ENCODE assay signal across 11 mouse cellular contexts in the genomic region with DNA sequence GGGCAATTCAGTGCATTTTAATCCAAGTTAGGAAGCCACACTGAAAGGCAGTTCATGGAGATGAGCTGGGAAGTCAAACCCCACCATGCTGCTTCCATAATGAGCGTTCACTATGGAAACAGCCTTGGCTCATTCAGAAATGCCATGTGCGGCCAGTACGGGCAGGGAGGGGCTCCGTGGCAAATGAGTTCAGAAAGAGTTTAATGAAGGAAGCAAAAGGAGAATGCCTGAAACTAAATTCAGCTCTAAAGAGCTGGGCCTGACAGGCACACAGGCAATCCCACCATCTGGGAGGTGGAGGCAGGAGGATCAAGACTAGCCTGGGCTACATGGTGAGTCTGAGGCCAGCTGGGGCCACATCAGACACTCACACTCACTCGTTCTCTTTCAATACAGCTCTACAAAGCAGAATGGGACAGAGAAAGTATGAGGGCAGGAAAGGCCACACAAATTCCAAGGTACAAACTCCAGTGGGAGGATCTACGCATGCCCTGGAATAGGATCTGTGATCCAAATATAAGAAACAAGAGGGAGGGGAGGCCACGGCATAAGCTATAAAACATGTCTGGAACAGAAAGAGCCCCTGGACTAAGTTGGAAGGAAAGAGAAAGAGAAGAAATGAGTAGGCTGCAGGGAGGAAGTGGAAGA. TPM values are rescaled to one million over a fixed set of nuclear protein-coding genes. Genes with fewer than 3 reads are reported as not detected.
A peak's percentile ranks its signal among the peaks of the same experiment; 100 is the strongest.
DNase-seq lines count a peak whose midpoint lies in the region; ATAC-seq and TF ChIP-seq lines count a peak whose summit lies in the region.
"Had no signal": no experiment of that assay in that cellular context is flagged by ENCODE, and none has a peak within 500 bp of the region (broad histone marks: within the 10 kb centered on the region; RNA-seq: fewer than 3 reads in every experiment).

No protein-coding gene starts in this region.

- no peak for TF ChIP-seq CTCF in small intestine, adult 2 months (IDR thresholded peaks at IDR 0.05; ENCODE audit: extremely low read depth, insufficient read length, insufficient replicate concordance, low read depth, low read length)

- ATAC-seq in forebrain, embryonic 16.5 days: peak; percentile 92

- no peaks in the 10 kb centered on the region for H3K36me3 ChIP-seq in forebrain, embryonic 16.5 days (ENCODE audit: control insufficient read depth, insufficient read depth)
- peaks cover 7% of the 10 kb centered on the region; the same call in 1 of the 2 replicates for H3K36me3 ChIP-seq in small intestine, adult 2 months (ENCODE audit: control insufficient read depth, insufficient read depth, low read length)

- DNase-seq in right cerebral cortex, postnatal 10 days (ENCODE audit: low spot score in 2 of 2): peak; percentile 65 to 78
- DNase-seq in right cerebral cortex, postnatal 14 days: no peak
- DNase-seq in layer of hippocampus, postnatal 10 days (ENCODE audit: low spot score in 2 of 2): peak; percentile 32 to 61
- no peak for DNase-seq in gastrocnemius, postnatal 10 days
- DNase-seq in ovary, adult 18-20 months (ENCODE audit: low spot score): no peak
- DNase-seq: cerebellum, adult 18-20 months; lung, adult 2 months; right cerebral cortex, adult 18-20 months; thymus, postnatal 14 days had no signal

- no peak overlapping the region for H3K4me2 ChIP-seq in forebrain, embryonic 16.5 days (ENCODE audit: low read length)

- H3K9me3 ChIP-seq in forebrain, embryonic 16.5 days (ENCODE audit: control insufficient read depth, low read length): no peaks in the 10 kb centered on the region

- peak overlapping the region; percentile 37; the same call in 1 of the 2 replicates for H3K27ac ChIP-seq in forebrain, embryonic 16.5 days (ENCODE audit: low read length)
- H3K27ac ChIP-seq in small intestine, adult 2 months (ENCODE audit: insufficient read depth, low read depth, low read length): peak overlapping the region; percentile 59

- no peak overlapping the region for H3K4me3 ChIP-seq in forebrain, embryonic 16.5 days (replicated peaks; ENCODE audit: low read length)
- H3K4me3 ChIP-seq in small intestine, adult 2 months (ENCODE audit: low read depth, low read length): no peak overlapping the region

- H3K4me1 ChIP-seq in forebrain, embryonic 16.5 days (replicated peaks; ENCODE audit: control insufficient read depth, insufficient read depth, low read length): peaks cover 26% of the 10 kb centered on the region
- peaks cover 10% of the 10 kb centered on the region; the same call in 1 of the 2 replicates for H3K4me1 ChIP-seq in small intestine, adult 2 months (ENCODE audit: control insufficient read depth, insufficient read depth, insufficient read length, low read length)

- WGBS in forebrain, embryonic 16.5 days: 38% methylated on average over 7 of the region's 7 CpGs
- 85% methylated on average over 7 of the region's 7 CpGs for WGBS in small intestine, adult 2 months

- H3K9ac ChIP-seq in forebrain, embryonic 16.5 days (replicated peaks; ENCODE audit: low read depth, low read length): no peak overlapping the region

- no peak for TF ChIP-seq POLR2A in small intestine, adult 2 months (IDR thresholded peaks at IDR 0.05; ENCODE audit: low read depth, low read length)

- no peaks in the 10 kb centered on the region for H3K27me3 ChIP-seq in forebrain, embryonic 16.5 days (replicated peaks; ENCODE audit: control insufficient read depth, insufficient read depth, low read length)
- no peaks in the 10 kb centered on the region for H3K27me3 ChIP-seq in small intestine, adult 2 months (ENCODE audit: control insufficient read depth, insufficient read depth, low read length)

RNA-seq across cellular contexts. Expression of gene Sumf1, which starts 39.3 kb away (rescaled TPM):
- 11.7 and 12.0 TPM in 2 replicates for polyA plus RNA-seq in forebrain, embryonic 16.5 days (2015; fragmentation: Nextera tagmentation; extraction: Ambion mirVana)
- 10 to 100 TPM; 16.7 to 19.9 TPM for total RNA-seq in layer of hippocampus, postnatal 10 days (2021)
- 24.7 and 36.2 TPM in 2 replicates for polyA plus RNA-seq in small intestine, adult 2 months (2012; rRNA removed)
- total RNA-seq in gastrocnemius, postnatal 10 days (2021): 10 to 100 TPM; 11.4 to 13.6 TPM

Comparison
In these comparisons a context has a peak if more than half of its experiments do, and no peak if none do; other contexts are left out.
1. DNase-seq: peak in right cerebral cortex, postnatal 10 days (2 of 2) and layer of hippocampus, postnatal 10 days (2 of 2); none in right cerebral cortex, postnatal 14 days (single experiment), gastrocnemius, postnatal 10 days (single experiment) and ovary, adult 18-20 months (single experiment).